Mouse (Mus musculus): ENCODE results near the gene Tgfbrap1.

- TF ChIP-seq POLR2A (IDR thresholded peaks at IDR 0.05; ENCODE audit: insufficient read depth, low read depth, low read length): no peak
- TF ChIP-seq EP300 (IDR thresholded peaks at IDR 0.05; ENCODE audit: insufficient read depth, low read depth, low read length): no peak
Measured at GRCm38 (mm10) chr1:43066573-43066972, 31.9 kb downstream of the Tgfbrap1 start.
